Mouse (Mus musculus) cortical plate, adult 2 months (tissue): ENCODE measurements at regions not wholly inside any gene's neighbourhood (a gene's known extent, or its start where the extent isn't known, plus 50 kb on each side); places are given as distances from the start of the nearest gene placed in this dataset.

Source experiments
- H3K27ac ChIP-seq: fragments of 200-500 bp; 2 replicates; pipeline ENCODE4 v1.5.1; 2012; ENCODE audit warnings: low read length, control low read depth, inconsistent platforms; ENCODE audit not compliant: insufficient read depth
- H3K4me1 ChIP-seq: fragments of 200-500 bp; 2 replicates; pipeline ENCODE4 v1.6.1; 2011; ENCODE audit warnings: low read length; ENCODE audit not compliant: control insufficient read depth, insufficient read depth
- H3K4me3 ChIP-seq: fragments of 200-500 bp; 2 replicates; pipeline ENCODE4 v1.5.1; 2011; ENCODE audit warnings: mild to moderate bottlenecking, low read length, control low read depth; ENCODE audit not compliant: insufficient read depth
- CTCF ChIP-seq: fragments of 200-500 bp; IDR thresholded peaks from 2 replicates; pipeline ENCODE4 v1.5.1; 2011; ENCODE audit warnings: mild to moderate bottlenecking, control low read depth, low read length; ENCODE audit not compliant: insufficient read depth; ENCODE audit errors: extremely low read depth
- POLR2A ChIP-seq: fragments of 200-500 bp; IDR thresholded peaks from 2 replicates; pipeline ENCODE4 v1.6.1; 2011; ENCODE audit warnings: mild to moderate bottlenecking, low read length, control low read depth; ENCODE audit not compliant: insufficient read depth; ENCODE audit errors: extremely low read depth

DNA sequence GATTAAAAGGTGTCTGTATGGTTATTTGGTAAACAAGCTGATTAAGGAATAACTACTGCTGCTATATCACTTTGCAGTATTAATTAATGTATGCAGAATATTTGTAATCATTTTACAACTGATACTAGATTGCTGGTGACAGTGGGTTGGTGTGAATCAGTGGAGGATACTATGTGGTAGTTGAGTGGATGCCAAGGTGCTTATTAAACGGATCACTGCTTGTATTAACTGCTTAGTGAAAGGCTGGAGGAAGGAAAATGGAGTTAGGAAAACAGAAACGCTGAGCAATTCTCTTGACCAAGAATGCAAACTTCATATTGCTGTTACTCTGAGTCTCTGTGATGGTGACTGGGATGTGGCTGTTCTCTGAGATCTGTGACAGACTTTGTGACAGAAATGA, 86.8 kb upstream of the D1Pas1 start:
- TF ChIP-seq CTCF (no peak), POLR2A (no peak)
- no peak overlapping the region for H3K27ac ChIP-seq
- H3K4me3 ChIP-seq: no peak overlapping the region
- no peaks in the 10 kb centered on the region for H3K4me1 ChIP-seq

DNA sequence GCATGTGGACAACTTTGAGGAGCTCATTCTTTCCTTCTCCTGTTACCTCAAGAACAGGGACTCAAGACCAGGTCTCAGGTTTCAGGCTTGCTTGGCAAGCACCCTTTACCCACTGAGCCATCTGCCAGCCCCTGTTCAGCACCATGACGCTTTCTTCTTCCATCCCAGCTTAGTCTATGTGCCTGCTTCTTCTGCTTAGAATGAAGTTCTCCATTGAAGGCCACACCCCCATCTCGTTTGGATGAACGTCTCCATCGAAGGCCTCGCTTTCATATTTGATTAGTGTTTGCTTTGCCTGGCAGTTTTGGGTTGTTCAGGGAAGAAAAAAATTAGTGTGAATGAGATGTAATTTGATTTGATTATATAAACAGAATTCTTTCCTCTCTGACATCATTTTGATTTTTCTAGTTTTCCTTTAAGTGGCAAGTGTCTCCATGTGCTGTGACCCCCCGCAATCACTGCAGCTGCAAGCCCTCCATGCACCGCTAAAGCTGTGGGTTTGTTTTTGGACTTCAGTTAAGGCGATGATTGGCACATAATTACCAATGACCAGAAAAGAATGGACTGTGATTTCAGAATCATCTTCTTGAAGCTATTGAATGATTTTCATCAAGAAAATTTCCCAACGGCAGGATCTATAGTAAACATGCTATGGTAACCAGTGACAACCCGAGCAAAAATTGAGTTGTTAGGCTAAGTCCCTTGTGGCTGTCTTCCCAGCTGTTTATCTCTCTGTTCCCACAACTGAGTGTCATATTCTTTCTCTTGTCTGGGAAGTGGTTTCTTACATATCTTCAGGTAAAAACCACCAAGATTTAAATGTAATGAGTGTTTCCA, 106.4 kb upstream of the D1Pas1 start:
- TF ChIP-seq POLR2A: no peak
- TF ChIP-seq CTCF: no peak
- Histone ChIP-seq H3K27ac (no peak overlapping the region), H3K4me1 (no peaks in the 10 kb centered on the region), H3K4me3 (no peak overlapping the region)

GRCm38 (mm10) chr1:186858285-186858684, 108.9 kb upstream of the D1Pas1 start:
- Histone ChIP-seq H3K27ac (no peak overlapping the region), H3K4me3 (no peak overlapping the region), H3K4me1 (no peaks in the 10 kb centered on the region)
- TF ChIP-seq CTCF (no peak), POLR2A (no peak)

DNA sequence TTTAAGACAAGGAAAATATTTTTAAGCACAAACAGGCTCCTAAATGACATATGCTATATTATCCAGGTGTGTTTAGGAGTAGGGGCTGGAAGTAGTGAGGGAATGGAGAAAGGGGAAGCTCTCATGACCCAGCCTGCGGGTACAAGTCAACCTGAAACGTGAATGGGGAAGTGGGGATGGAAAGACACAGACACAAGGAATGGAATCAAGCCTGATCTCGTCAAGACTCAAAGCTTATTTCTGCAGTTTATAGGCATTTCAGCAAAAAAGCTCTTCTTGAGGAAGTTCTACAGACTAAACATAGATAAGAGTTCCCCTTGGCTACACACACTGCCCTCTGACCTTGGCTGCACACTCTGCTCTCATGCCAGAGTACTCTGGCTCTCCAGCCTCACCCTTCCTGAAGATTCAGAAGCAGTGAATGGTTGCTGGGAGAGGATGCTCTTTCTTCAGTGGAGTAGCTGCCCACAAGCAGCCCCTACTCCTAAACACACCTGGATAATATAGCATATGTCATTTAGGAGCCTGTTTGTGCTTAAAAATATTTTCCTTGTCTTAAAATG, 106.4 kb upstream of the Rrp15 start:
- TF ChIP-seq CTCF (no peak), POLR2A (no peak)
- Histone ChIP-seq H3K27ac (no peak overlapping the region), H3K4me1 (no peaks in the 10 kb centered on the region), H3K4me3 (no peak overlapping the region)

- Histone ChIP-seq H3K4me1 (no peaks in the 10 kb centered on the region), H3K27ac (no peak overlapping the region), H3K4me3 (no peak overlapping the region)
- TF ChIP-seq POLR2A: no peak
- TF ChIP-seq CTCF: no peak
These were observed 96.1 kb upstream of the Rrp15 start for GRCm38 (mm10) chr1:186845256-186845655.

DNA sequence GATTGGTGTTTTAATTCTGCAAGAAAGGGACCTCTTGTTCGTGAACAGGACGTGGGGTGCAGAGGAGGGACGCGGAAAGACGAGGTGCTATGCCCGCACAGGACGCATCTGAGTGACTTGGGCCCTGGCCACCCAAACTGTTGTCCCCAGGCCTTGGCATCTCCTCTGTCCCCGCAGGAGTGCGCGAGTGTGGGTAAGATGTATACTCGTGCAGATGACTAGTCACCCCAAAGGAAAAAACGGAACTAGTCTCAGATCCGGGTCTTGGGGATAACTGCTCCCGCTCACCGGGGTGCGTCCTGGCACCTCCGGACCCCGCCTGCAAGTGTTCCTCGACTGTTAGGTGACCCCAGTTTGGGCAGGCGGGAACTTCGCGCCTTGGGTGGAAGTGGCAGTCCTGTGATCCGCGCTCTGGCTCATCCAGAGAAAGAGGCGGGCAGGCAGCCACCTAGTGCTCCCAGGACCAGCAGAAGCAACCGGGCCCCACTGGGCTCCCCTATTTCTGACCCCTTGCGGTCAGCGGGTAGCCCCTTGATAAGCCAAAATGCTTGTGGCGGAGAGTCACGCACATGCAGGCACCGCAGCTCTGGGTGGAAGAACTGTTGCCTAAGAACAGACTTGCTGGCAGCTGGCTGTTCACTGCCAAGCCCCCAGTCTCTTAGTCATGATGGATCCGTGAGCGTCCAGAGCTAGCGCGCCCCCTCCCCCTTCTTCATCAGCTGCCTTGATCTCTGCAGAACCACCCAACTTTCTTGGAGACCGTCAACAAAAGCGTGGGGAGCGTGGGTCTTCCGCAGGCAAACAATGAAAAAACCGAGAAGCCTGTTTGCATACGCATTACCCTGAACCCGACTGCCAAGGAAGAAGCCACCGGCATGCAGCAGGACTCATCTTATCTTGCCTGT, 85.0 kb upstream of the Rrp15 start:
- Histone ChIP-seq H3K4me1 (no peaks in the 10 kb centered on the region), H3K27ac (no peak overlapping the region), H3K4me3 (peak overlapping the region; percentile 10)
- no peak for TF ChIP-seq CTCF
- TF ChIP-seq POLR2A: no peak

DNA sequence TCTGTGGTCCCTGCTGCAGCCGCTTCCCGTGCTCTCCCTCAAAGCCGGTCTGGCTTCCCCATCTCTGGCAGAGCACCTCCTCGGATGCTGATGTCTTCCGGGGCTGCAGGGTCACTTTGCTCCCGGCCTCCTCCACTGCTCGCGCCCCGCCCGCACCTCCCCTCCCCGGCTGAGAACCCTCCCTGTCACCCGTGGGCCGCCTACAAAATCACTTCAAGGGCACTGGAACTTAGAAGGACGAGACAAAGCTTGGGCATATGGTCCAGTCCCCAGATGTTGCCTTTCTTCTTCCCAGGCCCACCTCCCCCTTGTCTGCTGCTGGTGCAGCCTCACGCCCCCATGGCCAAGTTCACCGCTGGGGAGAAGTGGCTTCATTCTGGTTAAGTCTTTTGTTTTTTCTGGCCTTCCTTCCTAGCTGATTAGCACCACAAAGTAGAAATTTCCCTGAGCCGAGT, 84.3 kb upstream of the Rrp15 start:
- Histone ChIP-seq H3K27ac (no peak overlapping the region), H3K4me1 (no peaks in the 10 kb centered on the region), H3K4me3 (peak overlapping the region; percentile 10; the same call in 1 of the 2 replicates)
- no peak for TF ChIP-seq CTCF
- TF ChIP-seq POLR2A: no peak

DNA sequence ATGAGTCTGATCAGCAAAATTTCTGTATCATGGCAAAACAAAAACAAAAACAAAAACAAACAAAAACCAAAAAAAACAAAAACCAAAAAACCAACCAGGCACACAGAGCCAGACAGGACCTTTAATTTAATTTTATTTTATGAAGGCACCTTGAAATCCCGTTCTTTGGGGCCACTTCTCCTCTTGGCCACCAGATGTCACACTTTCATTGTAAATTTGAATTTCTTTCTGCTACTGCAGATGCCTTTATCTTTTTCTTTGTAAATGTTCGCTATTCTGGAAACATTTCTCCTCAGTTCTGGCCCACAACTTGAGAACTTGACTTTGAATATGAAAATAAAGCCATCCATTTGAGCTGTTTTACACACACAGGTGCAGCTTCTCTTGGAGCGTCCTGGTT, 78.6 kb upstream of the Rrp15 start:
- H3K27ac ChIP-seq: no peak overlapping the region
- H3K4me3 ChIP-seq: no peak overlapping the region
- no peaks in the 10 kb centered on the region for H3K4me1 ChIP-seq
- TF ChIP-seq CTCF (peak; percentile 56; the same call in 1 of the 2 replicates), POLR2A (no peak)

GRCm38 (mm10) chr1:186808192-186808960, 59.2 kb upstream of the Rrp15 start:
- no peaks in the 10 kb centered on the region for H3K4me1 ChIP-seq
- TF ChIP-seq CTCF (no peak), POLR2A (no peak)
- H3K27ac ChIP-seq: no peak overlapping the region
- no peak overlapping the region for H3K4me3 ChIP-seq
